Mouse (Mus musculus) cerebellum, adult 11 months (tissue): ENCODE data around the gene Ube2o.
A peak's percentile ranks its signal among the peaks of the same experiment; 100 is the strongest.

ENCODE experiments used
- DNase-seq: peaks from one replicate; pipeline ENCODE4 v3.0.0; 2022

Gene Ube2o

DNA sequence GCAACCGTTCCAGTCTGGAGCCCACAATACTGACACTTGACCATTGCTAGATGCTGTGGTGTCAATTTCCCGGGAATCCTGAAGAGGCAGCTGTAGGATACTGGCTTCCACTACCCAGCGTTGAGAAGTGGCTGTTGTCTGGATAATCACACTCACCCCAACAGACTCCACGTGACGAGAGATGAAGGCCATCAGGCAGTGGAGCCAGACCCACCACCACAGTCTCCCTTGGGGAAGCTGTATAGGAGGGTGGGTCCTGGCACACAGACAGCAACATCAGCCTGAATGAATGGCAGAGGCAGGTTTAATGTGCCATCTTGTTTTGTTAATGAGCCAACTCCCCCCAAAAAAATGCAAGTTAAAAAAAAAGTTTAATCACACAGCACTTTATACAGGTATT is 43.9 kb downstream of the Ube2o start:
- DNase-seq: no peak

DNA sequence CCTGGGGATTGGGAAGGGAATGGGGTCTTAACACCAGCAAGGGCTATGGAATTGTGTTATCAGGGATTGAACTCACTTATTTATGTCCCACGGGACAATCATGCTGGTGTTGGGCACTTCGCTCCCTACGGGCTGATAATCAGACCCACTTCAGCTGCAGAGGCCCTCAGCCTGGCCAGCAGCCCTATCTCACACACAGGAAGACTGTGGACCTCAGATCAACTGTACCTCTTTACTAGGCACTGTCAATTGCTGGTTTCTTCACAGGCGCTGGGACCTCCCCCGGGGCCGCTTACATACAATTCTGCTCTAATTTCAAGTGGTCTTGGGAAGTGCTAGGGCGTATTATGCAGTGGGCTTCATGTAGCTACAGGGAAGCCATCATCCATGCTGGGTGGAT is 44.6 kb downstream of the Ube2o start:
- DNase-seq: no peak

GRCm38 (mm10) chr11:116534154-116534865 is 46.9 kb downstream of the Ube2o start:
- peak; percentile 59 for DNase-seq

- DNase-seq: no peak
Observed at GRCm38 (mm10) chr11:116533341-116534153, 47.7 kb downstream of the Ube2o start.

DNA sequence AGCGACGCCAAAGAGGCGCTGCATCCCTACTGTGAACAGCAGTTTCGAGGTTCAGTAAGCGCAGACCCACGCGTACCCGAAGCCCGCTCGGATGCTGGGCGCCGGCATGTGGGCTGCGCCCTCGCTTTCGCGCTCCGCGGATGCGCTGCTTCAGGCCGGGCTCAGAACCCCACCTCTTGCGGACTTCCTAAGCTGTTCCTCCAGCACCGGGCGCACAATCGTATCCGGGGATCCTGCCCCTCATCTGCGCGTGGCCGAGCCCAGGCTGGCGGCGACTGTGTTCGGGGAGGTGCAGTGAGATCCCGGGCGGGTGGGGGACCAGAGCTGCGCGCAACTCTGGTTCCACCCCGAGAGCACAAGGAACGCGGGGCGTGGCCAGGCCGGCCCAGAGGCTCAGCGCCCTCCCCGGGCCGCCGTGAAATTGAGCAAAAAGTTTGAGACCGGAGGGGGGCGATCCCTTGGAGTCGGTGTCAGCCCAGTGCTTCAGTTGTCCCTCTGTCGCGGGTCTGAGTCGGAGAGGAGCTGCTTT is 48.4 kb downstream of the Ube2o start:
- no peak for DNase-seq

DNA sequence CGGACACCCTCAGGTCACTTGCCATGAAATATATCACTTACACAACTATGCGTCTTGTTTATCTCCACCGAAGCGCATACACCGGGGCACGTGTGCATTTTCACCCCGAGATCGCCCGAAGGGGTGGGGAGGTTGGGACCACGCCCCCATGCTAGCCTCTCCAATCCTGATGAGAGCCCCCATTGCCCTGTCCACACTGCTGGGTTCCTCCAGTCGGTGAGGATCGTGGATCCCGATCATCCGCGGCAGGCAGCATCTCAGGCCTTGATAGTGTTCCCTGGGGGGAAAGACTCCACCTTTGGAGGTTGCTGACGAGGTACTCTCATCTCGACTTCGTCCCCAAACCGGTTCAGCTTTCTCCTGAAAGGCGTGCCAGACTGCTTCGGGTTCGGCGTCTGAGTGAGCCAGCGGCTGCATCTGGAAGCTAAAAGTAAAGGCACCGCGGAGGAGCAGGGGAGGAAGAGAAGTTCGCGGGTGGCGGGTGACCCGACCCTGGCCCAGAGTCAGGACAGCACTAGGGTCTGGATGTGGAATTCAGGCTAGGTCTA is 48.9 kb downstream of the Ube2o start:
- DNase-seq: no peak

GRCm38 (mm10) chr11:116531371-116532191 is 49.7 kb downstream of the Ube2o start:
- no peak for DNase-seq

- DNase-seq: no peak
Observed at GRCm38 (mm10) chr11:116530187-116531147, 50.8 kb downstream of the Ube2o start, which contains the start of gene Sphk1. TSS of gene Sphk1 (plus strand) at chr11:116530925.

GRCm38 (mm10) chr11:116528636-116529320 is 52.5 kb downstream of the Ube2o start:
- no peak for DNase-seq

DNA sequence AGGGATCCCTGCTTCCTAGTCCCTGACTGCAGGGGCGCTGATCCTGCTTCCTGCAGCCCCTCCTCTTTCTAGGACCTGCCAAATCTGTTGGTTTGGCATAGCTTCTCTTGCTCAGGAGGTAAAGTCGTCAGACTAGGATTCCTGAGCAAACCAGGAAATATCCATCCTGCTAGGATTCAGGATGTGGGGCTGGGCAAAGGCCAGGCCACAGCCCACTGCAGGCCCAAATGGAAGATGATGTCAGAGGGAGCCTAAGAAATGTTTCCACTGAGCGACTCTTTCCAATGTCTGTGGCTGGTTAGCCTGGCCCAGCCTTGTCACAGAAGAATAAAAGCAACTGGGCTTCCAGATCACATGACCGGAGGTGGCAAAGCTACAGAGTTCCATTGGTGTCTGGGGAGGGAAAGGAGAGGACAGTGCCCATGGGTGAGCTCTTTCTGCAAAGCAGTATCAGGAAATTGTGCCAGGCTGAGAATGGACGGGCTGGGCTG is 57.5 kb downstream of the Ube2o start:
- no peak for DNase-seq

- no peak for DNase-seq
Observed at GRCm38 (mm10) chr11:116522886-116523698, 58.2 kb downstream of the Ube2o start.

- DNase-seq: no peak
Observed at GRCm38 (mm10) chr11:116522046-116522445, 59.2 kb downstream of the Ube2o start.

DNA sequence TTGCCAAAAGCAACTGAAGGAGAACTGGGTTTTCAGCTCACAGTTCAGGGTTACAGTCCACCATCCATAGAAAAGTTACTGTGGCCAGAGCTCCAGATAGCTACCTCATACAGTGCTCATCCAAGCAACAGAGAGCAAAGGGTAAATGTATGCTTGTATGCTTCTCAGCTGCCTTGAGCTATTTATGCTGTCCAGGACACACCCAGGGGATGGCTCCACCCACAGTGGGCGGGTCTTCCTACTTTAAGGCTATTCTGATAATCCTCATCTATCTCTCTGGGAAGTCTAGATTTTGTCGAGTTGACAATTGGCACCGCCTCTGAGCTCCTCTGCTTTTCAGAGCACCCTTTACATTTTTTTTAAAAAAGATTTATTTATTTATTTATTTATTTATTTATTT is 60.1 kb downstream of the Ube2o start:
- no peak for DNase-seq

DNA sequence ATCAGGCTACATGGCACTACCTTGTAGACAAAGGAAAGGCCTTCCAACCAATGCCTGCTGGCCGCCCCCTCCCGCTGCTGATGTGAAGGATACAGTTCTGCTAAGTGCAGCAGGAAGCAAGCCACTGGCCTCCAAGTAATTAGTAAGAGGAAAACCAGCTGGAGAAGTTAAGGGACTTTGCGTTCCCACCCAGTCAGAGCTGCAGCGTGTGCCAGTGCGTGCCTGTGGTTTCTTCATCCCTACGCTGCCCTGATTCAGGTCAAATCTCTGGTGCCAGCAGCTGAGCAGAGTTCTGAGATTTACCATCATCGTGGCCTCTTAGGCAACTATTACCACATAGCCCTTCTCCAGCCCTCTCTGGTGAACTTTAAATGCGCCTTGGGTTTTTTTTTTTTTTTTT is 62.8 kb downstream of the Ube2o start:
- DNase-seq: no peak

- DNase-seq: peak; percentile 63
Observed at GRCm38 (mm10) chr11:116515330-116516020, 65.8 kb downstream of the Ube2o start.

- no peak for DNase-seq
Observed at GRCm38 (mm10) chr11:116513531-116514038, 67.7 kb downstream of the Ube2o start.

DNA sequence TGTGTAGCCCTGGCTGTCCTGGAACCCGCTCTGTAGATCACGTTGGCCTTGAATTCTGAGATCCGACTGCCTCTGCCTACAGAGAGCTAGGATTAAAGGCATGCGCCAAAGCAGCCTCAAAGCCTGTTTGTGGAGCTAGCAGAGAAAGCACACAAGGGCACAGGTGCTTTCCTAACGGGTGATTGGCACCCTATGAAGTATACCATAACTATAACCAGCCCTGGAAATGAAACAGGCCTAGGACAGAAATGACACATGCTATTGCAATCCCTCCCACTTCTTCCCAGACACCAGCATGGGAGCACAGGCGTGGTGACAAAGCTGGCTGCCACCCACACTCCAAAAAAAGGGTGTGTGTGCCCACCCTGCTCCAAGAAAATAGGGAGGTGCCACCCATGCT is 68.3 kb downstream of the Ube2o start:
- DNase-seq: no peak

GRCm38 (mm10) chr11:116512154-116512553 is 69.1 kb downstream of the Ube2o start:
- no peak for DNase-seq

- no peak for DNase-seq
Observed at GRCm38 (mm10) chr11:116511301-116511868, 69.9 kb downstream of the Ube2o start.
